Mouse (Mus musculus): ENCODE measurements around the gene Ppp1r8.

The Ppp1r8 gene

DNA sequence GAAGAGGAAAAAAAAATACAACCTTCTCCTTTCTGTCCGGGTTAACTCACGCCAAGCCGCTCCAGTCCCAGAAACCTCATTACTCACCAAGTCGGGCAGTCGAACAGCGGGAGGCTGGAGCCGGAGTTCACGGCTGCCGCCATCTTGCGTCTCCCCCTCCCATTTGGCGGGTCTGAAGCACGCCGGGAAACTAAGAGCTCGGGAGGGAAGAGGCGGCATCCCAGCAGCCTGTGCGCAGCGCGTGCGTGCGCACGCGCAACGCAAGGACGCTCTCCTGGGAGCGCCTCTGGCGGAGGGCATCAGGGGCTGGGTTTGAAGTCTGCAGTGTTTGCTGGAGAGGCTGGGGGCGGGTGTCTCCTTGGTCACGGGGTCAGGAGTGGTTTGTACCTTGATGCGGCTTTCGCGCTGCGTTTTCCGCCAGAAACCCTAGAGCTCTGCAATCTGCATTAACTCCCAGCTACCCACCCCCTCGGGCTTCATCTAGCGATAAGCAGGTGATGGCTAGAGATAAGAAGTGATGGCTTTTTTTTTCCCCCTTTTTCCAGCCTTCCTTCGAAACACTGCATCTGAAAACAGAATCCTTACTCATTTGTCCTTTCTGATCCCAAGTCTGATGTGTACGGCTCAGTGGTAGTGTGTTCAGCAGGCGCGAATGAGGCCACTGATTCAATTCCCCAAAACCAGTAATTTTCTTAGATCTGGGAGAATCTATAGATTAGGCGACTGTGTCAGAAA lies at the start of gene Ppp1r8:
Ppp1r8 (minus strand) TSS at position 200 of the 735 bp plus-strand sequence.
- peak; percentile 90 to 91 for DNase-seq (ENCODE audit: low spot score in 2 of 2)

DNA sequence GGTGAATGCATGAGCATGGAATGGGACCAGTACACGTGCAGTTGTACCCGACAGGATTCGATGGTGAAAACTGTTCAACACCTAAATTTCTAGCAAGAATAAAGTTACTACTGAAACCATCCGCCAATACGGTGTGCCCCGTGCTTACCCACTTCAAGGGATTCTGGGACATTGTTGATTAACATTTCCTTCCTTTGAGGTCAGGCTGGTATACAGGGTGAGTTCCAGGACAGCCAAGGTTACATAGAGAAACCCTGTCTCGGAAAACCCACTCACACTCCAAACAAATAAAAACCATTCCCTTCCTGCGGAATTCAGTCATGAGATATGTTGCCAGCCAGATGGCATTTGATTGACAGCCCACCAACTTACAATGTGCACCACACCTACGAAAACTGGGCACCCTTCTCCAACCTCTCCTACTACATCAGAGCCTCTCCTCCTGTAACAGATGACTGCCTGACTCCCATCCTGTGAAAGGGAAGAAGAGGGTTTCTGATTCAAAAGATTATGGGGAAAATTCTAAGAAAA lies 41.9 kb upstream of the Ppp1r8 start:
- no peak for DNase-seq (ENCODE audit: low spot score in 2 of 2)

DNA sequence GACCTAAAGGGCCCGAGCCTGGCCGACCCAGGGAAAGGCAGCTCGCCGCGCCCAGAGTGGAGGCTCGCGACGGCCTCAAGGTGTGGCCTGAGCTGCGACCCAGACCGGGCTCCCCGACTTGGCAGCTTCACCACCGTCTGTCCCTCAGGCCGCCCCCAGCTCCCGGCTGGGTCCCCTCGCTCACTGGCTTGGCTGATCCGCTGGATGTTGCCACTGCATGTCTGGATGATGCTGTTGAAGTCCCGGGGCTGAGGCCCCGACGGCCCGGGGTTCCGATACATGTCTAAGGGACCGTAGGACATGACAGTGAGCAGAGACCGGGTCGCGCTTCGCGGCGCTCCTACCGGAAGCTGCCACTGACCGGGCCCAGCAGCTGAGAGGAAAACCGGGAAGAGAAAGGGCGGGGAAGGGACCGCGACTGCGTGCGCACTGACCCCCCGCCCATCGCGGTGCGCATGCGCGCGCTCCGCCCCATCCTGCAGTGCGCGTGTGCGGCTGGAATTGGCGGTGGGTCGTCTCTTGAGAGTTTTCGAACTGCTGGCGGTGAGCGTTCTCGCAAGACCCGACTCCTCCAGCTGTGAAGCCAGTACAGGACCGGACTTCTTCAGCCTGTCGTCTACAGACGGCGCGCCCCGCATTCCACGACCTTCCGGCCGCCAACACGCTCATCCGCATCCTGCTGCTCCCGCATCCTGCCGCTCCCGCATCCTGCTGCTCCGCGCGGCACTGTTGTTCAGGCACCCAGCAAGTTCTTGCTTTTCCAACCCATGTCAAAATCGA lies 41.3 kb upstream of the Ppp1r8 start, which contains the start of gene Stx12:
Stx12 (minus strand) TSS at position 446 of the 780 bp plus-strand sequence.
- peak; percentile 83 to 89 for DNase-seq (ENCODE audit: low spot score in 2 of 2)

DNA sequence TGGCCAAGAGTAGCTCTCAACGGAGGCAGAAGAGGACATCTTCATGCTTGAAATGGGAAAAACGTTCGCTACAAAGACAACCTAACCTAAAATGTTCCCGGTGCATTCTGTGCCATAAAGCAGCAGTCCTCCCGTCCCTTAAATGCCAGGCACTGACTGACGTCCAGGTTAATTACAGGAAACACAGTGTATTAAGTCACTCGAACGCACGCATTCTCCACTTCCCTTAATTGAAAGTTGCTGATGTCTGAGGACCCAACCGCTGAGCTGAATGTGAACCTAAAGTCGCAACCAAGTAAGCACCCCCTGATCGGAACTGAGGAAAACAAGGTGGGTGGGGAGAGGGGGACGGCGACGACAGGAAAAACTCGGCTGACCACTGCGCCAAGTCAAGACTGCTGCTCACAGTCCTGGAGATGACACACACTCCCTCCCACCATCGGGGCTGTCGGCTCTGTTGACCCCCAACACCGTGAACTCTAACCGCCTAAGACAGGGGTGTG lies 40.6 kb upstream of the Ppp1r8 start:
- no peak for DNase-seq (ENCODE audit: low spot score in 2 of 2)

DNA sequence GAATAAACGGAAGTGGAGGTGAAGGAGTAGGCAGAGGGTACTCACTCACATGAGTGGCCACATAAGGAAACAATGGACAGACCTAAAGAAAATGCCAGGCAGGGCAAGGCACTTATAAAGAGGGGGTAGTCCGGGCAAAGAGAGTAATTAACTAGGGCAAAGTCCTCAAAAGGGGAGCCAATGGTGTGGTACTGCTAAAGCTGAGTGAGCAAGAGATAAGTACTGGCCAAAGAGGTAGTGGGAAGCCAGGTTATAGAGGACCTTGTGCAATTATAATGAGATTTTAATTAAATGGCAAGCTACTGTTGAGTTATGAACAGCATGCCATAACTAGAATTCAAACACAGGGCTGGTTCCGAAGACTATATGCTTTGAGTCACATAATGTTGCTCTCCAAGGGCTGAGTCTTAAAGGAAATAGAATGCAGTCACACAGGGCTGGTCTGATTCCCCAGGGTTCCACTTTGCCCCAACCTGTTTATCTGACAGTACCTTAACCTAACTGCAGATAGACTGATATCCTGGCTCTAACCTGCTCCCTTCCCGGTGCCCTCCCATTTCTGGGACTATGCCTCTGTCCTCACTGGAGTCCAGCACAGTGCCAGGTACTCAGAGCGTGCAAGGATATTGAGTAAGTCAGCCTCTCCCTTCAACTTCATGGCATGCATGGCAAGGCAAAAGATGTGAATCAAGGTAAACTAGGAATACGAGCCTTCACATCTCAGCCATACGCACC lies 31.6 kb upstream of the Ppp1r8 start:
- DNase-seq (ENCODE audit: low spot score in 2 of 2) = no peak

DNA sequence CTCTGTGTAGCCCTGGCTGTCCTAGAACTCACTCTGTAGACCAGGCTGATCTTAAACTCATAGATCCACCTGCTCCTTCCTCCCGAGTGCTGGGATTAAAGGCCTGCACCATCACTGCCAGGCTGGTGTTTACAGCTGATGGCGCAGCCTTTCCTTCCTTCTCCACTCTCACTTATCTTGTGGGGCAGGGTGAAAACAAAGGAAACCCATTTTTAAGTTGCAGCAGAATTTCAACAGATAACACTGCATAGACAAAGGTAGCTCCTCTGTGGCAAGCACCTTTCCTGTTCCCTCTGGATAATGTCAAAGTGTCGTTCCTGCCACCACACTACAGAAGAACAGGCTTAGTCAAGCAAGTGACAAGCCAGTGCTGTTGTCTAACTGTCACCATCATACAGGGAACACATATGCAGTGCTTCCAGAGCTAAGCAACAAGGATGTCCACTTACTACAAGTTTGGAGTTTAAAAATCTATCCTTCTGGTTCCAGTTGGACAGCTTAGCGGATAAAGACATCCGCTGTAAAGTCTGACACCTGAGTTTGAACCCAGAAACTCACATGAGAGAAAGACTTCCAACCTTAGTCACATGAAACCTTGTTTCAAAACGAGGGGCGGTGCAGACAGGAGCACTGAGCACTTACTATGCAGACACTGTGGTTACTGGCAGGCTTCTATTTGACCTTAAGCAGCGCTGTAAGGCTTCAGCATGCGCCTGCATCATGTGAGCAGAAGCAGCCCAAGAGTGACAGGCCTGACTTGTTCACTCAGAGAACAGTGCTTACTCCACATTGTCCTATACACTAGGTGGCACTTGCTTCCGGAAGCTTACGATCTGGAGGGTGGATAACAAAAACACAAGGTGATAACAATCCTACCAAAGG lies 30.8 kb upstream of the Ppp1r8 start:
- DNase-seq (ENCODE audit: low spot score in 2 of 2) = no peak

DNA sequence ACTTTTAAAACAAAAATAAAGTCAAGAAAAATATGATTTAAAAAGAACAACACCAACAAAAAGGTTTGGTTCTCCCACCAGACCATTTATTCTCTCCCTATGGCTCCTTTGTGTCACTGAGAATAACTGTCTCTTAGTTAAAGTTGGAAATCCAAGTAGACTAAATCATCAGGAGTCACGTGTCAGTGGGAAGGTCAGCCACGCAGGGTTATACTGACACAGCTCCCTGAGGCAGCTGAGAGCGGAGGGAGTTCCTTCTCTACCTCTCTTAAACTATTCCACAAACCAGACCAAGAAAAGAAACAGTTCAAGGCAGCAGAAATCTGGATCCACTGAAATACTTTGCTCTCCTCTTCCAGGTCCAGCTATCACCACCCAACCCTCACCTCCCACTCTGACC lies 28.1 kb upstream of the Ppp1r8 start:
- DNase-seq (ENCODE audit: low spot score in 2 of 2) = no peak

DNA sequence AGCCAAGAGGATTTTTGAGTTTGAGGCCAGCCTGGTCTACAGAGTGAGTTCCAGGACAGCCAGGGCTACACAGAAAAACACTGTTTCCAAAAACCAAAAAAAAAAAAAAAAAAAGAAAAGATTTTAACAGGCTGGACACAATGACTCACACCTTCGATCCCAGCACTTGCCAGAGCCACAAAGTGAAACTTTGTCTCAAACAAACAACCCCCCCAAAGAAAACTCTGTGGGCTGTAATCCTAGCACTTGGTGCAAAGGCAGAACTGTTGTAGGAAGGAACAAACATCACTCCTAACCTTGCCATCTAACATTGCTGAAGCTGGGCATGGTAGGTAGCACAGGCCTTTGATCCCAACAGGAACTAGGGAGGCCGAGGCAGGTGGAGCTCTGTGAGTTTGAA lies 21.9 kb upstream of the Ppp1r8 start:
- no peak for DNase-seq (ENCODE audit: low spot score in 2 of 2)

DNA sequence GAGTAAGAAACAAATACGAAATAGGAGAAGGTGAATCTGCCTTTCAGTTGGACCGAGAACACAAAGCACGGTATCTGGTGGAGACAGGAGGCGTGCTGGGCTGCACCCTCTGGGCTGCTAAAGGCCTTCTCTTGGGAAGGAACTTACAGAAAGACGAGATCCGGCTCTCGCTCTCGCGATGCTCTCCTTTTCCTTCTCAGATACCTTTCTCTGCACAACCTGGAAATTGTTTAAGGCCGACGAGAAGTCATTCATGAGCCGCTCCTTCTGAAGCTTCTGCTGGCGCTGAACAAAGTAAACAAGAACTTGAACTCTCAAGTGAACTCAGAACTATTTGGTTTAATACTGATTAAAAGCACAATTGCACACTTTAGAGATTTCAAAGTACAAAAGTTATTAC lies 20.0 kb upstream of the Ppp1r8 start:
- DNase-seq (ENCODE audit: low spot score in 2 of 2) = no peak

DNA sequence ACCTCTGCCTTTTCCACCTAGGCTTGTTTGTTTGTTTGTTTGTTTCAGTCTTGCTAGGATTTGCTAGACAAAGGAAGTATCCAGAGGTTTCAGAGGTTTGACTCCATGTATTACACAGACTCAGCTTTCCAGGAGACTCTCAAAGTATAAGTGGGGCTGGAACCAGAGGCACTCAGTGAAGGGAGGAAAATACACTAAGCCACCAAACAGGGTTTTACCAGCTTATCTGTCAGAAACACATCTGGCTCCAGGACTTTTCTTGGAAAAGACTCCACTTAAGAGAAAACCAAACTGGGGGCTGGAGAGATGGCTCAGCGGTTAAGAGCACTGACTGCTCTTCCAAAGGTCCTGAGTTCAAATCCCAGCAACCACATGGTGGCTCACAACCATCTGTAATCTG lies 17.9 kb upstream of the Ppp1r8 start:
- no peak for DNase-seq (ENCODE audit: low spot score in 2 of 2)

DNA sequence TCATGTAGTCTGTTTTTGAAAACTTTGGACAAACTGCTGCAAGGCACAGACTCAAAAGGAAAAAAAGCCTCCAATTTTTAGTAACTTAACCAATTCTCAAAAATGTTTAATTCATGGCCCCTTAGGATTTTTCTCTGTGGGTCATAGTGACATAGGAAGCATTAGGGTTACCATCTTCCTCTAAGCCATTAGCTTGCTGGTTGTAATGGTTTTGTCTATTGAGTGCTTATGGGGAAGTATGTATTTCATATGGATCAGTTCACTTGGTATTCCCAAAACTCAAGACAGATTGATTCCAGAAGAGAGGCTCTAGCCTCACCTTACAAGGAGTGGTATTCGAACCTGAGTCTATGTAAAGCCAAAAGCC lies 719 bp upstream of the Ppp1r8 start:
- no peak for DNase-seq (ENCODE audit: low spot score in 2 of 2)

DNA sequence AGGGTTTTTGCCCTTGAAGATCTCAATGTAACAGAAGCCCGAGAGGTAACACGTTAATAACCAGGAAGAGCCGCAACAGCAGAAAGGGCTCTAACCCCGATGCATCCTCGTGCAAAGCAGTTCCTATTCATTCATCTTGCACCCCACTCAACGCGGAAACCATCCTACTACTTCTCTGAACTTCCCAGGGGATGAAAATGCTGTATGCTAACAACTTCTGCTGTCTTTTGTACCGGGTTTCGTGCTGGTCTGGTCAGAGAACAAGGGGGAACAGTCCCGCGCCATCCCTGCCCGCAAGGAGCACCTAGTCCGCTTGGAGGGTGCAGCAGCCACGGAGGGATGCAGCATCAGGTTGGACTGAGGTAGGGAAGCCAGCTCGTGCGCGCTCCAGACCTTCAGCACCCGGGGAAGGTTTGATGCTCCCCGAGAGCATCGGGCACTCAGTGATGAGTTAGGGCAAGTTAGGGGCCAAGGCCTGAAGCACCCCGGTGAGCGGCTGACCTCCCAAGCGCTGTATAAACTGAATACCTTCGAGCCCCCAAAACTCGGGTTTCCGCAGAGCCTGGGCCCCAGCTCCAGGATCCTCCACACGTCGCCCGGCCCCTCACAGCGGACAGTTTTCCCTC lies 575 bp downstream of the Ppp1r8 start:
- peak in 1 of 2 experiments; percentile 27 for DNase-seq (ENCODE audit: low spot score in 2 of 2)

DNA sequence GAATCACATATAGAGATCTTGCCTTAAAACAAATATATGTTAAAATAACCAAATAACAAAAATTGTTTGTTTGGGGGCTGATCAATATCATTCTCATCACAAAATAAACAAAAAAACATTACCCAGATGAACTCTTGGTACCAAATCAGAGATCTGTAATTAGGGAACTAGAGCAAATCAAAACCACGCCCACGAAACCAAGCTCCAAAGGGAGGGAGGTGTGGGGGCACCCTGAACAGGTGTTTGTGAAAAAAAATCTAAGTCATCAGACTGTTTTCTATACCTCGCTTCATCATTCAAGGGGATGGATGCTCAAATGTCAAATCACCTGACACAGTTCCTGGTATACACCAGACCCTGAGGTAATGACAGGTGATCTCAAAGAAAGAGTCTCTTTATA lies 1.5 kb downstream of the Ppp1r8 start:
- no peak for DNase-seq (ENCODE audit: low spot score in 2 of 2)

DNA sequence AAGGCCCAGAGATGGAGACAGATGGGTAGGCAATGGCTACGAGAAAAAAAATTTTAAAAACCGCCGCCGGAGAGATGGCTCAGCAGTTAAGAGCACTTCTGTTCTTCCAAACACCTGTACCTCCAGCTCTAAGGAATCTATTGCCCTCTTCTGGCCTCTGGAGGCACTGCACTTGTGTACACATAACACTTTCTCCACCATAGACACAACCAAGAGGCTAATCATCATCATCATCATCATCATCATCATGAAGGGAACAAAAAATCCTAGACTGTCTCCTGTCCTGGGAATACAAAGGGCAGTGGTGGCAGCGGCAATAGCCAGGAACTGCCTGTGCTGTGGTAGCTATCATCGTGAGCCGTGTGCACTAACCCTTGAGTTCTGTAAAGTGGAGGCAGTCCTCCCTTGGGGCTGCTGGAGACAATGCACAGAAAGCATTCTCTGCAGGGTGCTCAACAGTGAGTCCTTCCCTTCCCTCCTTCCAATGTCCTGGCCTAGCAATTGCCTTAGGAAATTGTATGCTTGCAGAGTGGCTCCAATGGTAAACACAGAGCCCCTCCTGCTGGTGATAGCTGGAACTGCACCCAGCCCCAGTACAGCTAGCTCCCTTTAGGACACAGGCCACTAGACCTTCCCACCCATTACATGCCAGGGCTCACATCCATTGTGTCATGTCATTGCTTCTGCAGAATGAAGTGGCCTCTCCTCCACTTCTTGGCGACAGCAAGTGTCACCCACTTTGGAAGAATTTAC lies 19.2 kb downstream of the Ppp1r8 start:
- DNase-seq (ENCODE audit: low spot score in 2 of 2) = peak; percentile 20 to 68

DNA sequence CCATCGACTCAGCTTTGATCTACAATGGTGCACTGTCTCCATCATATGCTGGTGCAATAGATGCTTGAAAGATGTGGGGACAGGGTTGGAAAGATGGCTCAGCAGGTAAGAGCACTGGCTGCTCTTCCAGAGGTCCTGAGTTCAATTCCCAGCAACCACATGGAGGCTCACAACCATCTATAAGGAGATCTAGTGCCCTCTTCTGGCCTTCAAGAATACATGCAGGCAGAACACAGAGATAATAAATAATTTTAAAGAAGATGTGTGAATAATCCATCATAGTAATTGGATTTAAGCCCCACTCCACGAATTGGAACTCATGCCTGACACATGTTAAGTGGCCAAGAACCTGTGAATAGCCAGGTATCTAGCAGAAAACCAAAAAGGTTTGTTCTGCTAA lies 24.5 kb downstream of the Ppp1r8 start:
- no peak for DNase-seq (ENCODE audit: low spot score in 2 of 2)

DNA sequence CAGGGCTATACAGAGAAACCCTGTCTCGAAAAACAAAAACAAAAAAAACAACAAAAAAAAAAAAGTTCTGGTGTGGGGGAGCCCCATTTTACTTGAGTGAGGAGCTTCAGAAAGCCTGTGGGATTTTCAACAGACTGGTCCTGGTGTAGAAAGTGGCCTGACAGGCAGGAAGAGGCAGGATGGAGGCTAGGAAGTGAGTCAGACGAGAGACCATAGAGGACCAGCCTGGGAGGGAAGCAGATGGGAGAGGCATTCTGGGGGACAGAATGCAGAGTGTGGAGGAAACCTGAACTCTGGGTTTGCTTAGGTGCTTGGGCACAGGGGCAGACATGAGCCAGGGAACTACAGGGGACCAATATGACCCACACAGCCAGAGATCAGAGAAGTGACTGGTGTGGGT lies 26.1 kb downstream of the Ppp1r8 start:
- DNase-seq (ENCODE audit: low spot score in 2 of 2) = no peak

DNA sequence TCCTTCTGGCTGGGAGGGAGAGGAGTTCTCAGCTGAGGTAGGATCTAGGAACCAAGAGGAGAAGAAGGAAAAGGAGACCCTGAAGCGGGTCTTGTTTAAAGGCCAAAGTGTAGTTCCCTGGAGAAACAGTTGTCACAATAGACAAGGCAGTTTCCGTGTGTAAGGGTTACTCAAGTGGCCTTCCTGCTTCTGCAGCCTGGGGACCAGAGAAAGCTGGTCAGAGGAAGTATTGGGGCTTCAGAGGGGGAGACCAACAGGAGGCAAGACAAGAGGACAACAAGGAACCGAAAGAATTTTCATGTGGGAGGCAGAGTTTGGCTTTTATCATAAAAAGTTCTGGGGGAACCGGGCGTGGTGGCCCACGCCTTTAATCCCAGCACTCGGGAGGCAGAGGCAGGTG lies 26.6 kb downstream of the Ppp1r8 start:
- DNase-seq (ENCODE audit: low spot score in 2 of 2) = no peak

DNA sequence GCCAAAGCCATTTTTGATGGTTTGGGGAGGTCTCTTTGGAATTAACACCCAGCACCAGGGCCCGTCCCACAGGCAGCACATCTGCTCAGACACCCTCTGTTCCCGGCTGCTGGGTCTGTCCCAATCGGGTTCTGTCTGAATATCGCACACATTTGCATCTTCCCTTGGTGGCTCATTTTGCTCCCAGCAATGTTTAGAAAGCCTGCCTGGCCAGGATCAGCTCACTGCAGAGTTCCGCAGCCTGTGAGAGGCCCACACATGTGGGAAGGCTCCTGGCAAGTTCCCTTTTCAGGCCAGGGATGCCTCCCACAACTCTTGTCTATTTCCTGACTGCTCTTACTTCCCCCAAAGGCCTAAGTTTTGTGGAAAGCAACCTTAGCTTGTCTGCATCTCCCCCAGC lies 33.3 kb downstream of the Ppp1r8 start:
- DNase-seq (ENCODE audit: low spot score in 2 of 2) = peak in 1 of 2 experiments; percentile 20

DNA sequence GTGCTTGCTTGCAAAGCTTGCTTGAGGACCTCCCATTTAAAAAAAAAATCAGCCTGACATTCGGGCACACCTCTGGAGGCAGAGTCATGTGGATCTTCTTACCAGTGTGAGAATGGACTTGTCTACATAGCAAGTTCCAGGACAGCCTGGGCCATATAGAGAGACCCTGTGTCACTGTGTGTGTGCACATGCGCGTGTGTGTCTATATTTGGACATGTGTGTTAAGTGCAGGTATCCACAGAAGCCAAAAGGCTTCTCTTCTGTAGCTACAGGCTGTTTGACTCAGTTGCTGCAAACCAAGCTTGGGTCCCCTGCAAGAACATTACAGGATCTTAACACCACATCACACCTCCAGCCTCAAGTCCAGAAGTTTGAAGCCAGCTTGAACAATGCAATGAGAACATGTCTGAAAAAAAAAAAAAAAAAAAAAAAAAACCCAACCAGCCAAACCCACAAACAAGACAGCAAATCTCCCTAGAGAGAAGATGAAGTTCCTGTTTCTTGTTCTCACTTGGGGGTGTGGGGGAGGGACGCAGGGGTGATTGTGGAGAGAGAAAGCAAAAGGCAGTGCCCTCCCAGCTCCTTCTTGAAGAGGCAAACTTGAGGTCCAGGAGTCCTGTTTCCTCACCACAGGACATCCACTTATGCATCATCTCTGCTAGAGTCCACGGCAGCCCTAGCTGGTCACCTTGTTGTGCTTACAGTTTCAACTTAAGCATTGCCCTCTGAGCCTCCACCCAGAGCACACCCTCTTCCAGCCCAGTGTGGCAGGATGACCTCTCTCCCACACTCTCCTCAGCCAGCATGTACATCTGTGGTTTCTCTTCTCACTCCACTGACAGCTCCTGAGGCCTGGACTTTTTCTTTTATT lies 35.0 kb downstream of the Ppp1r8 start:
- DNase-seq (ENCODE audit: low spot score in 2 of 2) = no peak
